Mouse (Mus musculus) left cerebral cortex, adult 2 months (tissue): ENCODE data around the gene Bcl2l10. TPM values are rescaled to one million over a fixed set of nuclear protein-coding genes. Genes with fewer than 3 reads are reported as not detected.
"Not testable (repeated sequence)": the region's sequence is repeated elsewhere in the genome, so short reads cannot be mapped to it uniquely, and the experiment has no call there.

Experiments
- DNase-seq, 2 experiments: peaks; one replicate each; pipeline ENCODE4 v3.0.0; 2021 to 2022; ENCODE audit warnings: low spot score in 2 of 2, mixed read lengths in 1 of 2; ENCODE audit errors: extremely low spot score in 1 of 2
- H3K27ac ChIP-seq: fragments of 200-600 bp; 2 replicates; pipeline ENCODE4 v1.8.1; 2022
- H3K4me3 ChIP-seq: fragments of 200-600 bp; 2 replicates; pipeline ENCODE4 v1.8.1; 2022
- CTCF ChIP-seq: fragments of 200-600 bp; IDR thresholded peaks from 2 replicates; pipeline ENCODE4 v1.8.1; 2022; ENCODE audit warnings: antibody characterized with exemption, mild to moderate bottlenecking, moderate library complexity
- intact Hi-C: fragments of 180-260 bp; cut with DNase I; formaldehyde crosslinking; loops from one replicate; pipeline ENCODE4 v1.15.1; 2025
- total RNA-seq, 2 experiments: library from RNA; stranded (reverse); gene quantifications; 2 replicates each; pipeline ENCODE4 v1.2.3; 2021

Gene Bcl2l10
- total RNA-seq, 2 experiments from 2014 or later, result not detected

DNA sequence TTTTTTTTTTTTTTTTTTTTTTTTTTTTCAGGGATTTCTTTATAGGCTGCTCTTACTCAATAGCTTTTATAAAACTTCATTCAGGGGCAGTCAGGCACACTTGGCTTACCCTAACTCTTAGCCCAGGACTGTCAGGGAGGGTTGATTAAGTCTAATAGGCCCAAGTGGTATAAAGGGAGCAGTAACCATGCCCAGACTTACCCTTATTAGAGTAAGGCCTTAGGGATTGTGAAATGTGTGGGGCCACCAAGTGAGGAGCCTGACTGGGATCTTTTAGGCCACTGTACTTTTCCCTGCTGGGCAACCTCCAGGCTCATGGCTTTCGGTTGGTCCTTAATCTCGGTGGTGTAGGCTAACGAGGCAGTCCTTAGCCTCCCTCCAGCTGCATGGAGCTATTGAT is 1.1 kb downstream of the Bcl2l10 start:
- Histone ChIP-seq H3K4me3 (no peak overlapping the region), H3K27ac (no peak overlapping the region)
- intact Hi-C loops, result no loop called here
- no peak for TF ChIP-seq CTCF
- DNase-seq, result no peak

DNA sequence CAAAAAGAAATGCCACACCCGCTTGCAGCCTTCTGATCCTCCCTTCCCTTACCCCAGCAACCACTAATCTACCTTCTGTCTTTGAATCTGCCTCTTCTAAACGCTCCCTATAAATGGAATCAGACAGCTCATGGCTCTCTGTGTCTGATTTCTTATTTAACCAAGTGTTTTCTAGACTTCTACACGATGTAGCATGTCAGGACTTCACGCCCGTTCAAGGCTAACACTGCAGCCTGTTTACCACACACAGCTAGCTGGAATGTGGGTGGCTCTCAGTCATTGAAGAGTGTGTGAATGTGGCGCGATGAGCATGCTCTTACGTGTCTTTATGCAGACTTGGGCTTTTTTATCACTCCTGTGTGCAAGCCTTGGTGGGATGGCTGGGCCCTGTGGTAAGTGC is 5.5 kb downstream of the Bcl2l10 start:
- TF ChIP-seq CTCF, result no peak
- intact Hi-C loops, result no loop called here
- no peak overlapping the region for H3K27ac ChIP-seq
- H3K4me3 ChIP-seq, result no peak overlapping the region
- no peak for DNase-seq

DNA sequence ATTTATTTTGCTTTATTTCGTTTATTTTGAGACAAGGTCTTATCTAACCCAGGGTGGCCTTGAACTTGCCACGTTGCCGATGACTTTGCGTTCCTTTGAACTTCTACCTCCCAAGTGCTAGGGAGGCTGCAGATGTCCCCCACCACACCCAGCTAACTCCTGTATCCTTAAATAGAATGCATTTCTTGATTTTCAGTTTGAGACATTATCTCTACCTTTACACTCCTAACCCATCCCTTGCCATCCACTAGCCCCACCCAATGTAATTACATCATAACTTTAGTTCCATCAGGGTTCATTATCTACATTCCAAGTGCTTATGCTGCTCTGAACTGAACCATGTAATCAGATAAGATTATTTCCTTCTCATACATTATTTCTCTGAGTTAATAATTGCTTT is 8.2 kb downstream of the Bcl2l10 start:
- TF ChIP-seq CTCF, result no peak
- Histone ChIP-seq H3K27ac (no peak overlapping the region), H3K4me3 (no peak overlapping the region)
- intact Hi-C loops, result no loop called here
- no peak for DNase-seq

DNA sequence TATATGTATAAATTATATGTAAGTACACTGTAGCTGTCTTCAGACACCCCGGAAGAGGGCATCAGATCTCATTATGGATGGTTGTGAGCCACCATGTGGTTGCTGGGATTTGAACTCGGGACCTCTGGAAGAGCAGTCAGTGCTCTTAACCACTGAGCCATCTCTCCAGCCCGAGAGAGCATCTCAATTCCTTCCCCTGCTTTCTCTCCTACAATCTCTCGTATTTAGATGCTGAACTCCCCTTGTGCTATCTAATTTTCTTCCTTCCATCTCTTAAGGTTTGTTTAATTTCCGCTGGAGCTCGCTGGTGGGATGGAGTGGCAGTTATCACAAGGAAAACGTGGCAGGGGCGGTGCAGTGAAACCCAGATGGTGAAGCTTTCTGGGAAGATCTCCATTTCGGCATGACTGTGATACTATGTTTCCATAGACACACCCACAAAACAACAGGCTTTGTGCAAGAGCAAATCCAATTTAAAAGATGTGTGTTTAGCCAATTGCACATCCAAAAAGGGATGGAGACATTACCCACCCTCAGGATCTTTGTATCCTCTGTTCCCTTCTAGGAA is 9.6 kb downstream of the Bcl2l10 start:
- H3K27ac ChIP-seq, result no peak overlapping the region
- H3K4me3 ChIP-seq, result no peak overlapping the region
- intact Hi-C loops, result no loop called here
- DNase-seq, result peak in 1 of 2 experiments; percentile 33
- no peak for TF ChIP-seq CTCF

DNA sequence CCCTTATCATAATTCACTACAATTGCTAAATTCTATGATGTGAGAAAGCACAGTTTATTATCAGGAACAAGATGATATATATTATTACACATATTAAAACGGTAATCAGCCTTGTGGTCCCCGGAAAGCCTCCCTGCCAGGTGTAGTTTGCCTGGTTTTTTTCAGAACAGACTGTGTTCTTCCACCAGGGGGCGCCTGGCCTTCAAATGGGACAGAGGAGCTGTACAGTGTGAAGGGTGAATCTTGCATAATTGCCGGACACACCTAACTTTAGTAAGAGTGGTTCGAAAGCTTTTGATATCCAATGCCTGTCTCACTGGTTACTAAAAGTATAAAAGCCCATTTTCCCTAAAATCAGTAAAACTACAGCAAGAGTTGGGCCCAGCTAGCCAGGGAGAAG is 14.1 kb downstream of the Bcl2l10 start:
- TF ChIP-seq CTCF, result peak; percentile 85
- DNase-seq, result peak; percentile 41 to 62

DNA sequence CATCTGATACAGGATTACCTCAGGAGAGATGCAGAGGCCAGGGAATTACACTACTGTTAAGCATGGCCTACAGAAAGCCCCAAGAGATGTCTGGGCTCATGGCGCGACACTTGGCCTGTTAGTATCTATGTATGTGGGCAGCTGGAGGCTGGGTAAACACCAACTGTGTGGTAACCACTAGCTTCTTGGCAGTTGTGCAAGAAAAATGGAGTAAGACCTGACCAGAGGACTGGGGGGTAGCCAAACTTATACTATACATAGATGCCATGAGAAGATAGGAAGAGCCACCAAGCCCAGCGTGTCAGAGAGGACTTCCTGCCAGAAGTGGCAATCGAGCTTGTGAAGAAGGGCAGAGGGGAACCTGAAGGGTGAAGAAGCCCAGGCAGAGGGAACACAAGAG is 14.6 kb downstream of the Bcl2l10 start:
- intact Hi-C loops, result loop anchor here (5.0 kb wide), 1 partner anchor 40 kb away; no protein-coding TSS in a partner anchor
- no peak overlapping the region for H3K27ac ChIP-seq
- no peak for TF ChIP-seq CTCF

More for the DNA sequence above, 14.1 kb downstream of the Bcl2l10 start:
- intact Hi-C loops, result loop anchor here (2.0 to 5.0 kb wide), 2 partner anchors 41 to 71 kb away; no protein-coding TSS in a partner anchor
- Histone ChIP-seq H3K27ac (no peak overlapping the region), H3K4me3 (no peak overlapping the region)

DNA sequence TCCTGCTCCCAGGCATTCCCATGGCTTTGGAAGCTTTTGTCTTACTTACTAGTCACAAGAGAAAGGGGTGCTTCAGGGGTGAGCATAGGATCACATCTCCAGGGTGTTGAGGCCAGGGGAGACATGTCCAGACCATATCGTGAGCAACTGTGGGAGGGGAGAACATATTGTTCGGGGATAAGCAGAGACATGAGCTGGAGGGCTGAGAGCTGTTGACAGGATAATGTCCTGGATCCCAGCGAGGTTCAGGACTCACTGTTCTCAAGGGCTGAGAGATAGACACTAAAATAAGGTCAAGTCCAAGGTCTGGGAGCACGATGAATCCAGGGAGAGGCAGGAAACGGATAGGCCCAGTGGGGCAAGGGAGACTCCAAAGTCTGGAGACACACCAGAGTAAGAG is 15.4 kb downstream of the Bcl2l10 start:
- intact Hi-C loops, result loop anchor here (5.0 kb wide), 1 partner anchor 39 kb away; no protein-coding TSS in a partner anchor
- no peak for DNase-seq
- Histone ChIP-seq H3K4me3 (no peak overlapping the region), H3K27ac (no peak overlapping the region)
- TF ChIP-seq CTCF, result no peak

More for the DNA sequence above, 14.6 kb downstream of the Bcl2l10 start:
- no peak overlapping the region for H3K4me3 ChIP-seq
- no peak for DNase-seq

DNA sequence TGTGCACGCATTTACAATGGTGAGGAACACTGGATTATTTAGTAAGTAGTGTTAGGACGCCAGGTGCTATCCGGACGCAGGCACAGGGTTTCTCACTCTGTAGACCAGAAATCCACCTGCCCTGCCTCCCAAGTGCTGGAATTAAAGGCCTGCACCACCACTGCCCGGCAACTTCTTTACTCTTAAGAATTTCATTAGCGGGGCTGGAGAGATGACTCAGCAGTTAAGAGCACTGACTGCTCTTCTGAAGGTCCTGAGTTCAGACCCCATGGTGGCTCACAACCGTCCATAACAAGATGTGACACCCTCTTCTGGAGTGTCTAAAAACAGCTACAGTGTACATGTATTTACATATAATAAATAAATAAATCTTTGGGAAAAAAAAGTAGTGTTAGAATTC is 16.1 kb downstream of the Bcl2l10 start:
- not testable (repeated sequence) for H3K27ac ChIP-seq, H3K4me3 ChIP-seq, DNase-seq
- intact Hi-C loops, result loop anchor here (5.0 kb wide), 1 partner anchor 39 kb away; no protein-coding TSS in a partner anchor

DNA sequence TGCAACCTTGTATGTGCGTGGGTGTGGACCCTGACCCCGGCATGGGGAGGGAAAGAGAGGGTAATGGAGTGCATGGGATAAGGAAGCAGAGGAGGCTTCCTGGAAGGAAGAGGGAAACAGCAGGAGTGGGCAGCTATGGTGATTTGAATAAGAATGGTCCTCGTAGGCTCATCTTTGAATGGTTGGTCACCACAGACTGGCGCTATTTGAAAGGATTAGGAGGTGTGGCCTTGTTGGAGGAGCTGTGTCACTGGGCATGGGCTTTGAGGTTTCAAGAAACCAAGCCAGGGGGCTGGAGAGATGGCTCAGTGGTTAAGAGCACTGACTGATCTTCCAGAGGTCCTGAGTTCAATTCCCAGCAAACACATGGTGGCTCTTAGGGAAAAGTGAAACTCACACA is 17.6 kb downstream of the Bcl2l10 start:
- TF ChIP-seq CTCF, result no peak
- no peak for DNase-seq
- intact Hi-C loops, result no loop called here
- Histone ChIP-seq H3K27ac (no peak overlapping the region), H3K4me3 (no peak overlapping the region)

DNA sequence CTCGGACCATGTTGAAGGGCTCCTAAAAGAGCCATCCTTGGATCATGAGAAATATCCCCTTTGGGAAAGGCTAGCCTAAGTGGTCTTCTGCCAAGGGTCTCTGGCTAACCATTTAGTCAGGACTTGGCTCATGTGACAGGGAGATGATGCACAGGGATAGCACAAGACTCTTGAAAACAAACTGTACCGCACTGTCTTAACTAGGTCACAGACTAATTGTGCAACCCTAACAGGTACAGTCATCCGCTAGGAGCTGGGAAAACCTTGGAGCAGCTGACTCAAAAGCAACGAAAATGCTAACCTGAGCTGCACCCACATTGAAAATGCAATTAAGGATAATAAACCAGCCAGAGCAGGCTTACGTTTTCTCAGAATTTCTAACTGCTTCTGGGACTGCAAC is 18.6 kb downstream of the Bcl2l10 start:
- no peak overlapping the region for H3K4me3 ChIP-seq
- no peak overlapping the region for H3K27ac ChIP-seq
- intact Hi-C loops, result no loop called here
- no peak for TF ChIP-seq CTCF
- DNase-seq, result peak in 1 of 2 experiments; percentile 21

DNA sequence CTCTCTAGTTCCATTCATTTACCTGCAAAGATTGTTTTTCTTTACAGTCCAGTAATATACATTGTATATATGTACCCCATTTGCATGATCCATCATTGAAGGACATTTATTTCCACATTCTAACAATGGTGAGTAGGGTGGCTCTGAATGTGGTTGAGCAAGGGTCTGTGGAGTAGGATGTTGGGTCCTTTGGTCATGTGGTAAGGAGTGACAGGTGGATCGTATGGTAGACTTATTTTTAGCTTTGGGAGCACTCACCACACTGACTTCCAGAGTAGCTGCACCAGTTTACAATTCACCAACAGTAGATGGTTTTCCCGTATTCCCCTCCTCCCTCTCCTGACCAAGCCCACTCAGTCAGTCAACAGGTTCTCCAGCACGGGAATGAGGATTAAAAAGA is 21.2 kb downstream of the Bcl2l10 start:
- intact Hi-C loops, result no loop called here
- no peak overlapping the region for H3K27ac ChIP-seq
- no peak for DNase-seq
- no peak for TF ChIP-seq CTCF
- no peak overlapping the region for H3K4me3 ChIP-seq

DNA sequence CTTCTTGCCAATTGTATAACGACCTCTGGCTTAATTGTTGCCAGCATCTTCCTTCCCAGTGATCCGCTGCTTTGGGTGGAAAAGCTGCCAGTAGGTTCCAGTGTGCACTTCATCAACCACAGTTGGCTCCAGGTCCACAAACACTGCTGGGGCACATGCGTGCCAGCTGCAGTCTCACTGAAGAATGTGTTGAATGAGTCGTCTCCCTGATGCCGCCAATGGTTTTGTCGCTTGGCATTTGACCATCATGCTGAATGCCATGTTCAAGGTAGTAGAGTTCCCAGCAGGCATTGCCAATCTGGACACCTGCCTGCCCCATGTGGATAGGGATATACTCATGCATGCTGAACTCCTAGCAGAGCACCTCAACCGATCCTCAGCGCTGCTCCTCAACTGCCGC is 28.0 kb downstream of the Bcl2l10 start:
- H3K27ac ChIP-seq, result no peak overlapping the region
- no peak overlapping the region for H3K4me3 ChIP-seq
- no peak for DNase-seq
- no peak for TF ChIP-seq CTCF
- intact Hi-C loops, result no loop called here

DNA sequence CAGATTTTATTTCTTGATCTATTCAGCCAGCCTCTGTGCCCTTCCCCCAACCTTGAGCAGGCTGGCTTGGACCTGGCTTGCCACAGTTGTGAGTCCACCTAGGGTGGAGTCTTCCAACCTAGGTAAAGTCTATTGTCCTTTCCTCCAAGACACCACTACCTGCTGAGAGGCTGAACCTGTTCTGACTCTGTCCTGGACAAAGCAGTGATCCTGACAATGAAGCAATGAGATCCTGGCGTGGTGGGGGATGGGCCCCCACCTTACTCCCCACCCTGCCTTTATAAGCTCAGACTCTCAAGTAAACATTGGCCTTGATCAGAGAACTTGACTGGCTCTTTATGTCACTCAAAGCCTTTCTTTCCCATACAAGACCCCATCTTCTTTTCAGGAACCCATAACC is 28.9 kb downstream of the Bcl2l10 start:
- no peak for TF ChIP-seq CTCF
- intact Hi-C loops, result no loop called here
- no peak for DNase-seq

More for the DNA sequence above, 28.9 kb downstream of the Bcl2l10 start:
- Histone ChIP-seq H3K27ac (no peak overlapping the region), H3K4me3 (no peak overlapping the region)
